Mouse (Mus musculus): Measurements from ENCODE around the gene Kif11.
A peak's percentile ranks its signal among the peaks of the same experiment; 100 is the strongest.

Gene Kif11

DNA sequence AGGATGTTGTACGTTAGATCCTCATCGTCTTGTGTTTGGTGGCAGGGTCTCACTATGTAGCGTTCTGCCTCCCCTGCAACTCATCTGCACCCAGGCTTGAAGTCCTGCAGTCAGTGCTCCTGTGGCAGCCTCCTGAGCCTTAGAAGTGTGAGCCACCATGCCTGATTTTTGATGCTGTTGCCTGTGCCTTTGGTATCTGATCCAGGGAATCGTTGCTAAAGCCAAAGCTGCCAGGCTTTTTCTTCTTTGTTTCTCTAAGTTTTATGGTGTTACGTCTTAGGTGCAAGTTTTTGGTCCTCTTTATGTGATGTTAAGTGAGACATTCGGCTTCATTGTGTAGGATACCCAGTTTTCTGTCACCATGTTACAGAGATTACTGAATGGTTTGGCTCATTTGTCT is 2.6 kb downstream of the Kif11 start:
- DNase-seq, result no peak

DNA sequence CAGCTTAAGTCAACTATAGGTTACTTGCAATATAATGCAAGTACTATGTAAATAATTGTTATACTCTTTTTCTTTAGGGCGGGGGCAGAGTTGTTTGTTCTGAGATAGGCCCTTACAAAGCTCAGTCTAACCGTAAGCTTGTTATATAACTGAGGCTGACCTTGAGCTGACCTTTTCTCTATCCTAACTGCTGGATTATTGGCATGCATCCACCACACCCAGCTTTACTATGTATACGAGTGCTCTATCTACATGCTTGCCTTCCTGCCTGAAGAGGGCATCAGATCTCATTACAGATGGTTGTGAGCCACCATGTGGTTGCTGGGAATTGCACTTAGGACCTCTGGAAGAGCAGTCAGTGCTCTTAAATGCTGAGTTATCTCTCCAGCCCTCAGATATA is 9.9 kb downstream of the Kif11 start:
- no peak for DNase-seq

DNA sequence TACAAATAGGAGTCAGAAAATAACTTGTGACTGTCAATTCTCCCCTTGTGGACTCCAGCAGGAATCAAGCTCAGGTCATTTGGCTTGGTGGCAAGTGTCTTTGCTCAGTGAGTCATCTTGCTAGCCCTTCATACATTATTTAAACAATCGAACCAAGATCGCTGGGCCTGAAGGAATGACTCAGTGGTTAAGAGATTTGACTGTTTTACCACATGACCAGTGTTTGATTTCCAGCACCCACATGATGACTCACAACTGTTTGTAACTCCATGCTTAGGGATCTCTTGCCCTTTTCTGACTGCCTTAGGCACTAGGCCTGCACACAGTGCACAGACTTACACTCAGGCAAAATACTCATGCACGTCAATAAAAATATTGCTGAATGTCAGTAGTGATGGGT is 15.7 kb downstream of the Kif11 start:
- DNase-seq, result no peak

GRCm38 (mm10) chr19:37396279-37396678 is 20.1 kb downstream of the Kif11 start:
- DNase-seq, result no peak

DNA sequence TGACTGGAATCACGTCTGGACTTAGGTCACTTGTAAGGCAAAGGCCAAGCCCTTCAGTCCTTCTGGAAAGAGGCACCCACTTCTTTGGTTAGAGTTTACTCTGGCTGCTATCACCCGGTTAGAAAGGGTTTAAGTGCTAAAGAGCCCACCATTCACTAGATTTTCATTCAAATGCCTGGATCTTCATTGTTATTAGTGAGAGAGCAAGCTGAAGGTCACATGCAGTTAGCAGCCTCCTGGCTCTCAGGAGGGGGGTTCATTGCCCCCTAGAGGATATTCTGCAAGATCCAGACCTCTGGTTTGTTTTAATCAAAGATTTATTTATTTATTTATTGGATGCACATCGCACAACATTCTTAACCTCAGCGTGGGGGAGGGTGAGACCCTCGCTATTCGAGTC is 24.7 kb downstream of the Kif11 start:
- DNase-seq, result no peak

GRCm38 (mm10) chr19:37418294-37418693 is 42.1 kb downstream of the Kif11 start:
- DNase-seq, result peak; percentile 39

DNA sequence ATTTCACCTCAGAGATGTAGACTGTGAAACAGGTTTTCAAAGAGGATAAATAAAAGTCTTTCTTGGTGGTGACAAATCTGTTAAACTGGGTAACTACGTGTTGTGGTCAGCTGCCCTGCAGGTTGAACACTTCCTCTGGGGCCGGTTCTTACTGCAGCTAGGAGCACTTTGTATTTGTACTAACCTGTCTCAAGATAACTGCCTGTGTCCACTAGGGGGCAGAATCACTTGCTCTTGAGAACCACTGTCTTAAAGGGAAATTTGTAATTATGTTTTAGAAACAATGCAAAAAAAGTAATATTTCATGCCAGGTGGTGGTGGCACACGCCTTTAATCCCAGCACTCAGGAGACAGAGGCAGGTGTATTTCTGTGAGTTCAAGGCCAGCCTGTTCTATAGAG is 43.4 kb downstream of the Kif11 start:
- peak; percentile 40 for DNase-seq

GRCm38 (mm10) chr19:37428589-37428988 is 52.4 kb downstream of the Kif11 start:
- no peak for DNase-seq

DNA sequence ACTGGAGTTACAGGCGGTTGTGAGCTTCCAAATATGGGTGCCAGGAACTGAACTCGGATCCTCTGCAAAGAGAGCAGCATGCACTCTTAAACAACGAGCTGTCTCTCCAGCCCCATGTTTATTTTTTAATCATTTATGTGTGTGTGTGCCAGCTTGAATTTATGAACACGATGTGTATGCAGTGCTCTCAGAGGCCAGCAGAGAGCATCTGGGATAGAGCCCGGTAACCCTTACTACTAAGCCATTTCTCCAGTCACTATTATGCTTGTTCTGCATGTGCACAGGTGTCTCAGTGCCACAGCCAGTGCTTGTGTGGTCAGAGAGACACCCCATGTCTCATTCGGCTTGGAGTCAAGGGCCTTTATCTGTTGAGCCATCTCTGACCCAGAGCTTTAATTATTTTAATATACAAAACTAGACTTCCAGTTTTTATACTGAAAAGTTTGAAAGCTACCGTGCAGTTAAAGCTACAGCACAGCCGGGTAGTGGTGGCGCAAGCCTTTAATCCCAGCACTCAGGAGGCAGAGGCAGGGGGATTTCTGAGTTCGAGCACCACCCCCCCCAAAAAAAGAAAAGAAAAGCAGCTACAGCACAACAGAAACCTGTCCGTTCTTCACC is 55.0 kb downstream of the Kif11 start:
- no peak for DNase-seq

DNA sequence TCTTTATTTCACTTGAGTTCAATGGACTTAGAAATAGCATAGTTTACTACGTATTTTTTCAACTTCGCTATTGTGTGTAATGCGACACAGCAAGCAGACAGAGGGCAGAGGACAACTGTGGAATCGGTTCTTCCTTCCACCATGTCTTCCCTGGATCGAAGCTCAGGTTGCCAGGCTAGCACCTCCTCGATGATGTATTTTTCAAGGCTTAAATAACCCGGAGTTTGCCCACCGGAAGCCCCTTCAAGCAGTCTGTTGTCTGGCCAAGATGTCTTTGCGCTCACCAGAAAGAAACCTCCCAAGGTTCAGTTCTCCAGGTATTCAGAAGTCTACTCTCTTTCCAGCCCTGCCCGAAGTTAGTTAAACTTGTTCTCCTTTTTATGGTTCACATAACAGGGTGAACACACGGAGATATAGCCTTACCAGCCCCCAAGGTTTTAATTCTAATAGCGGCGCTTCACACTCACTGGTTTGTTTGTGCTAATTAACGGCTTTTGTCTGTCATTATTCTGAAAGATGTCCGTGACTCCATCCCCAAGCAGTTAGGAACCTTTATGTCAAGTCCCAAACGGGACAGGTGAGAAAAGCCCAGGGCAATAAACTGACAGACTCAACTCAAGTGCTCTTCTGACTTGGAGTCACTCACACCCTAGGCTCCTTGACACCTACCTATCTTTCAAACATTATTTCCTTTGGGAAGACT is 56.8 kb downstream of the Kif11 start:
- no peak for DNase-seq

DNA sequence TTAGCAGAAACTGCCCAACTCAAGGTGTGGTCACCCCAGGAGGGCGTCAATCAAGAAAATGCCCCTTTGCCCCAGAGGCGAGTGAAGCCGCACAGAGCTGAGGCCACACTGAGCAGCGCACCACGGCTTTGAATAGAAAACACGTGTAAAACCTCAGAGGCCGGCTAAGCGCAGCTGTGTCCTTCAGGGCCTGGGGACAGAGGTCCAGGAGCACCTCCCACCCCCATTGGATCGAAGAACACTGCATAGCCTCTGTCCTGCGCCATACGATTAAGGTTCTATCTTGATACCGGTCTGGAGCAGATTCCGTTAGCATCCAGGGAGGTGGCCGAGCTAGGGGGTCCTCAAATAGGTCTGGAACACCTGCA is 57.7 kb downstream of the Kif11 start:
- DNase-seq, result no peak

- DNase-seq, result peak; percentile 40
Observed at GRCm38 (mm10) chr19:37434263-37434951, 58.2 kb downstream of the Kif11 start, which contains the start of gene Hhex. Hhex (plus strand) TSS chr19:37434810.

DNA sequence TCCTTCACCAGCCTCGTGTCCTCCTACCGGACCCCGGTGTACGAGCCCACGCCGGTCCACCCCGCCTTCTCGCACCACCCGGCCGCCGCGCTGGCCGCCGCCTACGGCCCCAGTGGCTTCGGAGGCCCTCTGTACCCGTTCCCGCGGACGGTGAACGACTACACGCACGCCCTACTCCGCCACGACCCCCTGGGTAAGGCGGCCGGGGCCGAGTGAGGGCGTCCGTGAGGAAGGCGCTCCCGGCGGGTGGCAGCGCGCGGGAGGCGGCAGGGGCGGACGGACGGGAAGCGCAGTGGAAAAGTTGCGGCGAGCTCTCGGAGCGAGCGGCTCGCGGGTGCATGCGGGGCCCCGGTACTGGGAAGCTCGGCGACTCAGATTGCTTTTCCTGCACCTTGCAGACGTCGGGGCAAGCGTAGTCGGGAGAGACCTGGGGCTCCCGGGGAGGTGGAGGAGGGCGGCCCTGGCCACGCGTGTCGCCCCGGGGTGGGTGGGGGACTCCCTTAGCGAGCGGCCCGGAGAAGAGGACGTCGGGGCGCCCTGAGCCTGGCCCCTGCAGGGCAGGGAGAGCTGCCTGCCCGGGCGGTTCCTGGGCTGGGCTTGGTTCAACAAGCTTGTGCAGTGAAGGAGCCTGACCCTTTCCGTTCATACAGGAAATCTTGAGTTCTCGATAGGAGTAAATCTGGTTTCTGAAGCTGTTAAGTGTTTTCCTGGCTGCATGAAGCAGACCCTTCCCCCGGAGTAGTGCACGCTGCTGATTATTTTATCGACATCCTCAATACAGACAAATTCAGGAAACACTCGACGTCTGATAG is 59.0 kb downstream of the Kif11 start:
- DNase-seq, result no peak

DNA sequence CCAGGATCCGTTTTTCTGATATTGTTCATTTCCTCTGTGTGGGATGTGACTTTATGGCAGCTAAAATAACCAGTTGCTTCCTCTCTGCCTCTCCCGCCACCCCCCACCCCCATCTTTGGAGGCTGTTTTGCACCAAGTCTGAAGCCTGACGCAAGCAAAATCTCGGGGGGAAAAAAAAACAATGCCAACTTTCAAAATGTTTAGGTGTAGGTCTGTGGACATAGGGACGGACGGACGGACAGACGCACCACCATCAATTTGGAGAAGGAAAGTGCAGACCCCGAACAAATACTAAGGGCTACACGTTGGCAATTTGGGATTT is 59.6 kb downstream of the Kif11 start:
- no peak for DNase-seq

- no peak for DNase-seq
Observed at GRCm38 (mm10) chr19:37436514-37437288, 60.5 kb downstream of the Kif11 start.

DNA sequence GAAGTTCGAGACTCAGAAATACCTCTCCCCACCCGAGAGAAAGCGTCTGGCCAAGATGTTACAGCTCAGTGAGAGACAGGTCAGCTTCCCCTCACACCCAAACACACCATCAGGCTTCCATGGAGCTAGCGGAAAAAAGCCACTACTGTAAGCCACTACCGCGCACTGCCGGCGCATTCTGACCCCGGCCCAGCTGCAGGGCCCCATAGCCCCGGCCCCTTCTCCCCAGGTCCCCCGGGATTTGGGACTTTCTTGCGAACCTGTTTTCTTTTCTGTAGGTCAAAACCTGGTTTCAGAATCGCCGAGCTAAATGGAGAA is 61.0 kb downstream of the Kif11 start:
- no peak for DNase-seq

GRCm38 (mm10) chr19:37440181-37440580 is 64.0 kb downstream of the Kif11 start:
- DNase-seq, result no peak

DNA sequence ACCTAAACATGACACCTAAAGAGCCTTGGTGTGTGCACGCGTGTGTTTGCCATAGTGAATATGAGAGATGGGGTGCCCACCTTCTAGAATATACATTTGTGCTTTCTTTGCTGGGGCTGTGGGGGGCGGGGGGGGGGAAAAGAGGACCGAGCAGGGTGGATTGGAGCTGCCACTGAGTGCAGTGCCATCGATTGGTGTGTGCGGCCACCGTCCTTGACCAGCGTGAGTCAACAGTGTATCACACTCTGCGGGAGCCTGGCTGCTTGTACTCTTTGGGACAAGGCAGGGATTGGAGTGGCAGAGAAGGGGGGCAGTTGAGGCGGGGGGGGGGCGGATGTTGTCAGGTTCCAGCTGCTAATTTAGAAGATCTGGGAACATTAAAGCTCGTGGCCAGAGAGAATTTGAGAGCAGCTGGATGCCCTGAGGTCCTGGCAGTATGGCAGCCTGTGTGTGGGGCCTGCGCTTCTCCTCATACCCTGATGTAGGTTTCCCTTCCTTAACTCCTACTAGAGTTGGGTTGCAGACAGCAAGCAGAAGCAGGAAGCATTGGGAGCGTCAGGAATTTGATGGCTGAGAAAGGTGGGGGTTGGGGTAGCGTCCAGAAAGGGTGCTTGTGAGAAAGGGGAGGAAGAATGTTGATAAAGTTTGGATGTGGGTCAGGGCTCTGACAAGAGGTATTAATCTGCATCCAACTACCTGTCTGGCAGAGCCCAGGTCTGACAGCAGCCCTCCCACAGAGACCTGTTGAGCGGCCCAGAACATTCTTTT is 64.7 kb downstream of the Kif11 start:
- DNase-seq, result no peak

- no peak for DNase-seq
Observed at GRCm38 (mm10) chr19:37442524-37443286, 66.5 kb downstream of the Kif11 start.

GRCm38 (mm10) chr19:37443631-37444140 is 67.5 kb downstream of the Kif11 start:
- no peak for DNase-seq

GRCm38 (mm10) chr19:37448212-37448611 is 72.0 kb downstream of the Kif11 start:
- DNase-seq, result no peak

Data from thymus, postnatal 25 days (tissue).